Mouse (Mus musculus) heart, embryonic 16.5 days (tissue): ENCODE results near the gene Nr5a2. TPM values are rescaled to one million over a fixed set of nuclear protein-coding genes. Genes with fewer than 3 reads are reported as not detected.

Experiments used
- ATAC-seq: fragments of 200-750 bp; cut with Nextera tagmentation; replicated peaks from 2 replicates; pipeline ENCODE4 v1.8.0; 2017; ENCODE audit warnings: moderate number of reproducible peaks; ENCODE audit not compliant: insufficient read depth, low FRiP score; ENCODE audit errors: extremely low read depth
- H3K27ac ChIP-seq: fragments of 300-500 bp; sonication (generic); 2 replicates; pipeline ENCODE4 v1.5.1; 2014; ENCODE audit warnings: mild to moderate bottlenecking, low read length, control low read depth, moderate library complexity
- H3K27me3 ChIP-seq: fragments of 300-500 bp; sonication (generic); 2 replicates; pipeline ENCODE4 v1.6.1; 2014; ENCODE audit warnings: low read length, mixed read lengths; ENCODE audit not compliant: control insufficient read depth, insufficient read depth
- H3K36me3 ChIP-seq: fragments of 300-500 bp; sonication (generic); 2 replicates; pipeline ENCODE4 v1.6.1; 2014; ENCODE audit not compliant: control insufficient read depth, insufficient read depth
- H3K4me1 ChIP-seq: fragments of 300-500 bp; sonication (generic); 2 replicates; pipeline ENCODE4 v1.6.1; 2014; ENCODE audit warnings: low read length, mixed read lengths; ENCODE audit not compliant: control insufficient read depth, insufficient read depth
- H3K4me2 ChIP-seq: fragments of 300-500 bp; sonication (generic); 2 replicates; pipeline ENCODE4 v1.6.1; 2014; ENCODE audit warnings: low read depth, mild to moderate bottlenecking, control low read depth, low read length
- H3K4me3 ChIP-seq: fragments of 300-500 bp; sonication (generic); 2 replicates; pipeline ENCODE4 v1.5.1; 2014; ENCODE audit warnings: mild to moderate bottlenecking, control low read depth, low read length
- H3K9ac ChIP-seq: fragments of 300-500 bp; sonication (generic); 2 replicates; pipeline ENCODE4 v1.6.1; 2014; ENCODE audit warnings: low read length, control low read depth
- H3K9me3 ChIP-seq: fragments of 300-500 bp; sonication (generic); replicated peaks from 2 replicates; pipeline ENCODE4 v1.6.1; 2016; ENCODE audit warnings: low read length; ENCODE audit not compliant: control insufficient read depth
- WGBS: fragments of 180-500 bp; shearing (Covaris S2); extraction: QIAGEN DNeasy Blood & Tissue Kit; methylation state at CpG from one replicate; pipeline ENCODE4 v1.1.7; 2014; 5-methylcytosine and 5-hydroxymethylcytosine counted together
- polyA plus RNA-seq: library from polyadenylated mRNA; unstranded; fragments of >200 nt; fragmentation: Nextera tagmentation; extraction: Ambion mirVana; gene quantifications from 2 replicates; pipeline ENCODE4 v1.2.1, GENCODE M21; 2015

Nr5a2 gene
- polyA plus RNA-seq = 0.50 and 0.65 TPM in 2 replicates

GRCm38 (mm10) chr1:136960428-136961012 lies at the start of gene Nr5a2:
Gene Nr5a2 (minus strand): TSS chr1:136960448.
- Histone ChIP-seq H3K4me3 (no peak within 1 kb of the TSS), H3K9ac (no peak within 1 kb of the TSS), H3K36me3 (no peaks in the 10 kb centered on the region), H3K27ac (no peak within 1 kb of the TSS), H3K27me3 (peaks cover 13% of the 10 kb centered on the region), H3K9me3 (no peaks in the 10 kb centered on the region), H3K4me1 (peaks cover 4% of the 10 kb centered on the region), H3K4me2 (no peak within 1 kb of the TSS)
- ATAC-seq = no peak
- WGBS = 27% methylated on average over 4 of the region's 4 CpGs

- Histone ChIP-seq H3K4me3 (no peak overlapping the region), H3K9me3 (no peaks in the 10 kb centered on the region), H3K27me3 (no peaks in the 10 kb centered on the region), H3K4me2 (no peak overlapping the region), H3K27ac (no peak overlapping the region), H3K4me1 (no peaks in the 10 kb centered on the region), H3K36me3 (no peaks in the 10 kb centered on the region), H3K9ac (no peak overlapping the region)
- WGBS = 57% methylated on average over 6 of the region's 6 CpGs
- ATAC-seq = no peak
These were observed 48.5 kb upstream of the Nr5a2 start for GRCm38 (mm10) chr1:137008726-137009239.

- Histone ChIP-seq H3K9me3 (peaks cover 4% of the 10 kb centered on the region; the same call in 1 of the 2 replicates), H3K36me3 (no peaks in the 10 kb centered on the region), H3K4me2 (no peak overlapping the region), H3K27ac (no peak overlapping the region), H3K4me3 (no peak overlapping the region), H3K9ac (no peak overlapping the region), H3K27me3 (no peaks in the 10 kb centered on the region), H3K4me1 (no peaks in the 10 kb centered on the region)
- 97% methylated on average over 1 of the region's 1 CpGs for WGBS
- no peak for ATAC-seq
These were observed 43.6 kb upstream of the Nr5a2 start for GRCm38 (mm10) chr1:137003816-137004215.

GRCm38 (mm10) chr1:137003144-137003543 lies 42.9 kb upstream of the Nr5a2 start:
- Histone ChIP-seq H3K4me3 (no peak overlapping the region), H3K4me1 (no peaks in the 10 kb centered on the region), H3K9ac (no peak overlapping the region), H3K4me2 (no peak overlapping the region), H3K36me3 (no peaks in the 10 kb centered on the region), H3K27ac (no peak overlapping the region), H3K27me3 (no peaks in the 10 kb centered on the region), H3K9me3 (peaks cover 4% of the 10 kb centered on the region; the same call in 1 of the 2 replicates)
- WGBS = 92% methylated on average over 1 of the region's 1 CpGs
- no peak for ATAC-seq

GRCm38 (mm10) chr1:136991762-136992352 lies 31.6 kb upstream of the Nr5a2 start:
- H3K4me2 ChIP-seq = no peak overlapping the region
- H3K27ac ChIP-seq = no peak overlapping the region
- H3K4me3 ChIP-seq = no peak overlapping the region
- H3K9ac ChIP-seq = no peak overlapping the region
- WGBS = 69% methylated on average over 8 of the region's 8 CpGs
- H3K9me3 ChIP-seq = no peaks in the 10 kb centered on the region
- H3K4me1 ChIP-seq = no peaks in the 10 kb centered on the region
- no peaks in the 10 kb centered on the region for H3K27me3 ChIP-seq
- ATAC-seq = no peak
- no peaks in the 10 kb centered on the region for H3K36me3 ChIP-seq

- no peak overlapping the region for H3K4me3 ChIP-seq
- no peaks in the 10 kb centered on the region for H3K4me1 ChIP-seq
- H3K27me3 ChIP-seq = no peaks in the 10 kb centered on the region
- H3K9ac ChIP-seq = no peak overlapping the region
- H3K36me3 ChIP-seq = no peaks in the 10 kb centered on the region
- H3K27ac ChIP-seq = no peak overlapping the region
- WGBS = 78% methylated on average over 5 of the region's 5 CpGs
- ATAC-seq = no peak
- no peak overlapping the region for H3K4me2 ChIP-seq
- H3K9me3 ChIP-seq = no peaks in the 10 kb centered on the region
These were observed 20.1 kb upstream of the Nr5a2 start for GRCm38 (mm10) chr1:136980253-136980893.

GRCm38 (mm10) chr1:136977867-136978266 lies 17.6 kb upstream of the Nr5a2 start:
- ATAC-seq = no peak
- no peak overlapping the region for H3K4me3 ChIP-seq
- H3K4me1 ChIP-seq = no peaks in the 10 kb centered on the region
- H3K27ac ChIP-seq = no peak overlapping the region
- no peak overlapping the region for H3K4me2 ChIP-seq
- no peaks in the 10 kb centered on the region for H3K27me3 ChIP-seq
- WGBS = 79% methylated on average over 3 of the region's 3 CpGs
- no peaks in the 10 kb centered on the region for H3K9me3 ChIP-seq
- no peaks in the 10 kb centered on the region for H3K36me3 ChIP-seq
- no peak overlapping the region for H3K9ac ChIP-seq

- no peaks in the 10 kb centered on the region for H3K9me3 ChIP-seq
- no peaks in the 10 kb centered on the region for H3K27me3 ChIP-seq
- no peak overlapping the region for H3K9ac ChIP-seq
- H3K4me2 ChIP-seq = no peak overlapping the region
- no peak overlapping the region for H3K4me3 ChIP-seq
- no peak overlapping the region for H3K27ac ChIP-seq
- H3K4me1 ChIP-seq = no peaks in the 10 kb centered on the region
- no peak for ATAC-seq
- WGBS = 73% methylated on average over 3 of the region's 3 CpGs
- no peaks in the 10 kb centered on the region for H3K36me3 ChIP-seq
These were observed 13.8 kb upstream of the Nr5a2 start for GRCm38 (mm10) chr1:136974040-136974439.

- Histone ChIP-seq H3K27ac (no peak overlapping the region), H3K36me3 (no peaks in the 10 kb centered on the region), H3K27me3 (no peaks in the 10 kb centered on the region), H3K4me2 (no peak overlapping the region), H3K4me1 (no peaks in the 10 kb centered on the region), H3K9me3 (no peaks in the 10 kb centered on the region), H3K4me3 (no peak overlapping the region), H3K9ac (no peak overlapping the region)
- ATAC-seq = no peak
- WGBS = 78% methylated on average over 5 of the region's 5 CpGs
These were observed 12.8 kb upstream of the Nr5a2 start for GRCm38 (mm10) chr1:136973016-136973415.
